In the genomic region with DNA sequence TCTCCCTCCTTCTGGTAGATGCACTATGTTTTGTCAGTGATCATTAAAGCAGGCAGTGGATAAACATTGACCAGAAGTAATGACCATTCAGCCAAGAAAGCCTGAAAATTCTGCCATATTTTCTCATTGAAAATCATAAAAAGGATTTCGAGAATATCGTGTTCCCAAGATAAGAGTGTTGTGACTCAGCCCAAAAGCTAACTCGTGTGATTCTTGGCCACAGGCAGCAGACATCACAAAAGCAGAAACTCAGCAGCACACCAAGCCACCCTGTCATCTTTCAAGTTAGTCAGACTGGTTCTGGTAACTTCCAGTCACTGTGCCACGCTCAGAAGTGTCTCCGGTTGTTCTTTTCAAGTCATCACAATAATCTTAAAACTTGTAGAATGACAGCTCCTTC, we compare ENCODE assay signal across 28 mouse cellular contexts.
A peak's percentile ranks its signal among the peaks of the same experiment; 100 is the strongest.
DNase-seq lines count a peak whose midpoint lies in the region; ATAC-seq and TF ChIP-seq lines count a peak whose summit lies in the region.
"Had no signal": no experiment of that assay in that cellular context is flagged by ENCODE, and none has a peak within 500 bp of the region (broad histone marks: within the 10 kb centered on the region; RNA-seq: fewer than 3 reads in every experiment).

No protein-coding gene starts in this region.

- H3K4me2 ChIP-seq in heart, embryonic 12.5 days: no peak overlapping the region
- H3K4me2 ChIP-seq: hindbrain, embryonic 13.5 days; lung, embryonic 14.5 days; neural tube, embryonic 15.5 days had no signal

- no peak for ATAC-seq in heart, embryonic 12.5 days (ENCODE audit: insufficient number of reproducible peaks, low FRiP score)
- ATAC-seq: activated CD4-positive, CD25-positive, alpha-beta regulatory T cell, adult 4 months; forebrain, embryonic 14.5 days; intestine, embryonic 16.5 days had no signal

- no peak for TF ChIP-seq POLR2A in embryonic fibroblast, embryonic 13.5 days (IDR thresholded peaks at IDR 0.05; ENCODE audit: low read depth, low read length)

- TF ChIP-seq CTCF in embryonic fibroblast, embryonic 13.5 days (IDR thresholded peaks at IDR 0.05; ENCODE audit: borderline replicate concordance, insufficient read depth, low read length): no peak

- H3K36me3 ChIP-seq in heart, embryonic 12.5 days: no peaks in the 10 kb centered on the region
- H3K36me3 ChIP-seq: hindbrain, embryonic 13.5 days; neural tube, embryonic 15.5 days had no signal

- no peaks in the 10 kb centered on the region for H3K9me3 ChIP-seq in heart, embryonic 12.5 days (replicated peaks)
- H3K9me3 ChIP-seq: hindbrain, embryonic 13.5 days; neural tube, embryonic 15.5 days had no signal

- 65% methylated on average over 5 of the region's 5 CpGs for WGBS in heart, embryonic 12.5 days

- no peaks in the 10 kb centered on the region for H3K27me3 ChIP-seq in heart, embryonic 12.5 days (replicated peaks)
- H3K27me3 ChIP-seq: hindbrain, embryonic 13.5 days; neural tube, embryonic 15.5 days had no signal

- H3K4me3 ChIP-seq in heart, embryonic 12.5 days: no peak overlapping the region
- no peak overlapping the region for H3K4me3 ChIP-seq in embryonic fibroblast, embryonic 13.5 days (ENCODE audit: insufficient read depth, low read length)
- H3K4me3 ChIP-seq: gastrocnemius, adult 2 months; hindbrain, embryonic 13.5 days; neural tube, embryonic 15.5 days had no signal

- no peaks in the 10 kb centered on the region for H3K4me1 ChIP-seq in heart, embryonic 12.5 days (replicated peaks)
- H3K4me1 ChIP-seq in embryonic fibroblast, embryonic 13.5 days (ENCODE audit: control insufficient read depth, insufficient read depth, low read length): peaks cover 13% of the 10 kb centered on the region
- H3K4me1 ChIP-seq: hindbrain, embryonic 13.5 days; neural tube, embryonic 15.5 days had no signal

- peak; percentile 42 to 55 for DNase-seq in heart, adult 9 months (ENCODE audit: low spot score in 2 of 2)
- DNase-seq in 3T3-L1 (ENCODE audit: low read depth, low spot score) (peak; percentile 62), 416B (ENCODE audit: low read depth) (peak; percentile 8)
- DNase-seq in frontal cortex, adult 2 months (ENCODE audit: extremely low spot score in 1 of 2, low spot score in 1 of 2): no peak
- DNase-seq in left cerebral cortex, adult 9 months (ENCODE audit: low spot score in 2 of 2): no peak
- DNase-seq: adrenal gland, adult 2 months; cerebellum, adult 2 months; cerebellum, postnatal 25 days; gastrocnemius, adult 2 months; gastrocnemius, postnatal 36 days; kidney, adult 8-10 months; kidney, postnatal 4 days; layer of hippocampus, adult 9-11 months; liver; lung, embryonic 14.5 days; lung, postnatal 14 days; midbrain, embryonic 14.5 days; right cerebral cortex, adult 18-20 months; spleen, adult 18-20 months had no signal

- H3K9ac ChIP-seq in heart, embryonic 12.5 days: no peak overlapping the region
- H3K9ac ChIP-seq: hindbrain, embryonic 13.5 days; liver, embryonic 14.5 days; lung, embryonic 14.5 days; neural tube, embryonic 15.5 days had no signal

- H3K27ac ChIP-seq in heart, embryonic 12.5 days (ENCODE audit: poor library complexity, severe bottlenecking): no peak overlapping the region
- H3K27ac ChIP-seq in embryonic fibroblast, embryonic 13.5 days (ENCODE audit: insufficient read depth, low read length): peak overlapping the region; percentile 76
- H3K27ac ChIP-seq: gastrocnemius, adult 2 months; hindbrain, embryonic 13.5 days; kidney, postnatal 0 days; liver, embryonic 14.5 days; neural tube, embryonic 15.5 days had no signal

Comparison
In these comparisons a context has a peak if more than half of its experiments do, and no peak if none do; other contexts are left out.
1. DNase-seq: peak in heart, adult 9 months (2 of 2), 3T3-L1 (single experiment) and 416B (single experiment); none in frontal cortex, adult 2 months (0 of 2) and left cerebral cortex, adult 9 months (0 of 2).